Mouse (Mus musculus) testis, adult 2 months (tissue): ENCODE measurements at regions not wholly inside any gene's neighbourhood (a gene's known extent, or its start where the extent isn't known, plus 50 kb on each side); places are given as distances from the start of the nearest gene placed in this dataset.
A peak's percentile ranks its signal among the peaks of the same experiment; 100 is the strongest.
"Not testable (repeated sequence)": the region's sequence is repeated elsewhere in the genome, so short reads cannot be mapped to it uniquely, and the experiment has no call there.

Experiments
- H3K27ac ChIP-seq: fragments of 200-500 bp; 2 replicates; pipeline ENCODE4 v1.5.1; 2012; ENCODE audit warnings: low read depth, low read length; ENCODE audit not compliant: control insufficient read depth, insufficient read depth
- H3K27me3 ChIP-seq: fragments of 200-500 bp; 2 replicates; pipeline ENCODE4 v1.6.1; 2012; ENCODE audit warnings: mild to moderate bottlenecking, low read length, moderate library complexity; ENCODE audit not compliant: control insufficient read depth, insufficient read depth
- H3K36me3 ChIP-seq: fragments of 200-500 bp; 2 replicates; pipeline ENCODE4 v1.6.1; 2012; ENCODE audit warnings: mild to moderate bottlenecking, low read length; ENCODE audit not compliant: control insufficient read depth, insufficient read depth
- H3K4me1 ChIP-seq: fragments of 200-500 bp; 2 replicates; pipeline ENCODE4 v1.6.1; 2012; ENCODE audit warnings: low read length; ENCODE audit not compliant: control insufficient read depth, insufficient read depth
- H3K4me3 ChIP-seq: fragments of 200-500 bp; 2 replicates; pipeline ENCODE4 v1.5.1; 2012; ENCODE audit warnings: low read depth, mild to moderate bottlenecking, low read length, moderate library complexity, mixed read lengths; ENCODE audit not compliant: control insufficient read depth
- CTCF ChIP-seq: fragments of 200-500 bp; IDR thresholded peaks from 2 replicates; pipeline ENCODE4 v1.5.1; 2012; ENCODE audit warnings: low read depth, mild to moderate bottlenecking, inconsistent platforms, low read length, moderate library complexity; ENCODE audit not compliant: control insufficient read depth, insufficient read depth, insufficient replicate concordance
- POLR2A ChIP-seq: fragments of 200-500 bp; IDR thresholded peaks from 2 replicates; pipeline ENCODE4 v1.6.1; 2012; ENCODE audit warnings: low read depth, mild to moderate bottlenecking, inconsistent platforms, low read length, moderate library complexity; ENCODE audit not compliant: control insufficient read depth

DNA sequence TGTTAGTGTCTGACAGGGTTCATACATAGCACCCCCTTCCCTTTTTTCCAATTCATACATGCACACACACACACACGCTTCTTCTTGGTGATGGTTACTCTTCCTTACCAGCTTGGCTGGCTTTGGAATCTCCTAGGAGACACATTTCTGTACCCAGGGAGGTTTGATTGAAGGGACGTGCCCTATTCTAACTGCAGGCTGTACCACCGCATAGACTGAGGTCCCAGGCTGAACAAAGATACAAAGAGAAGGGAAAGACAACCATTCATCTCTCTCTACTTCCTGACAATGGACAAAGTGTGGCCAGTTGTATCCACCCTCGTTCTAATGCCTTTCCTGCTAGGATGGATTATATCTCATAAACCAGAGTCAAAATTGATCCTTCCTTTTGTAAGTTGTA is 100.0 kb downstream of the Raet1d start:
- not testable (repeated sequence) for H3K36me3 ChIP-seq, H3K4me3 ChIP-seq, H3K27ac ChIP-seq, H3K4me1 ChIP-seq, H3K27me3 ChIP-seq

DNA sequence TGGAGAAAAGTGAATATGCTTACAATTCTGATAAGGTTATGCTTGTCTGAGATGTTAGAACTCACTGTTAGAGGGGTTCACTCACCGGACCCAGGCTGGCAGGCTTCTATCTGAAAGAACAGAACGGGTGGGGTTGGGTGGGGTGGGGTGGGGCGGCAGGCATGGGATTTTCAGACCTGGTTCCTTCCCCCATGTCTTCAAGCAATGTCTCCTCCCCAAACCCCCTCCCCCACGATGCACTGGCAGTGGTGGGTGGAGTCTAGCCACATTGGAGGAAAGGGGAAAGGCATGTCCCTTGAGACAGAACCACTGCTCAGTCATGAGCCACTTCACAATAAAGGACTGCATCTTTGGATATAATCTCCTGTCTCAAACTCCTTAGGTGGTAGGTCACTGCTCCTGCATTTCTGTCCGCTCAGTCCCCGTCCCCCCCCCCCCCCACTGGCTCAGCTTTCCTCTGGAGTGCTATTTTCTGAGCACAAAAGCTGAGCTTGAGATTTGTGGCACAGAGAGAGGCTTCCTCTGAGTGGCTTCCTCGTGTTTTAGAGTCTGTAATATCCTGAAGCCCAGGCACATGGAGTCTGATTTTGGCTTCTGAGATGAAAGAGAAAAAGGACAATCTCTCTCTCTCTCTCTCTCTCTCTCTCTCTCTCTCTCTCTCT is 100.6 kb downstream of the Raet1d start:
- H3K27me3 ChIP-seq, H3K4me3 ChIP-seq, H3K36me3 ChIP-seq, H3K4me1 ChIP-seq, H3K27ac ChIP-seq: not testable (repeated sequence)

DNA sequence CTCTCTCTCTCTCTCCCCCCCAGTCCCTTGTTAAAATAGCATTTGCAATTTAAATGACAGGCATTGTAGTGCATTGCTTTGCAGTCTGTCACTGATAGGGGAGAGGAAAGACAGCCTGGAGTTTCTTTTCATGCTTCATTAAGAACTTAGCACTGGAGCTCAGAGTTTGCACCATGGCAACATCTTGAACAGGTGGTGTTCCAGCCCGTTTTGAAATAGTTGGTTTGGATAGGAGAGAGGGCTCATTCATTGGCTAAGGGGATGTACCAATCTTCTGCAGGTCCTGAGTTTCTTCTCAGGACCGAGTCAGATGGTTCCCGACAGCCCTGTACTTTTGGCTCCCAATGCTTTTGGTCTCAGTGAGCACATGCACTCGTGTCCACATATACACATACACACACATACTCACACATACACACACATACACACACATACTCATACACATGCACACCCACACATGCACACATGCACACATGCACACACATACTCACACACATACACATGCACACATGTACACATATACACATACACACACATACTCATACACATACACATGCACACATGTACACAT is 101.2 kb downstream of the Raet1d start:
- H3K27ac ChIP-seq, H3K4me3 ChIP-seq, H3K4me1 ChIP-seq, H3K27me3 ChIP-seq, H3K36me3 ChIP-seq: not testable (repeated sequence)

DNA sequence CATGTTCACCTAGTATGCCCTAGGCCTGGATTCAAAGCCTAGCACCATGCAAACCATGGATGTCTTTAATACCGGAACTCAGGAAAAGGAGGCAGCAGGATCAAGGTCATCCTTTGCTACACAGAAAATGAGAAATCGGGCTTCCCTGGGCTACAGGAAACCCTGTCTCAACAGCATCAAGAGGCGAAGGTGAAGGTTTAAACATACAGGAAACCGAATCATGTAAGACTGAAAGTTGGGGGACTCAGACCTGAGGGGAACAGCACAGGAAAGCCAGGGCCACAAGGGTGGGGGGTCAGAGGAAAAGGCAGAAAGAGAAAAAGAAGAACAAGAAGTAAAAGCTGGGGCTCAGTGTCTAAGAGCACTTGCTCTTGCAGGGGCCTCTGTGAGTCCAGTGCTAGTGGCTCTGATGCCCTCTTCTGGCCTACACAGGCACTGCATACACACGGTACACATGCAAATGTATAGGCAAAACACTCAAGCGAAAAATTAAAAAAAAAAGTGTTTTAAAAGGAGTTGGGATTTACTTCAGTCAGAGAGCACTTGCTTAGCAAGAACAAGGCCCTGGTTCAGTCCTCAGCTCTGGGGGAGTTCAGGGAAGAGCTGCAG is 111.5 kb downstream of the Raet1d start:
- not testable (repeated sequence) for H3K27ac ChIP-seq, H3K4me1 ChIP-seq, H3K4me3 ChIP-seq, H3K27me3 ChIP-seq, H3K36me3 ChIP-seq

DNA sequence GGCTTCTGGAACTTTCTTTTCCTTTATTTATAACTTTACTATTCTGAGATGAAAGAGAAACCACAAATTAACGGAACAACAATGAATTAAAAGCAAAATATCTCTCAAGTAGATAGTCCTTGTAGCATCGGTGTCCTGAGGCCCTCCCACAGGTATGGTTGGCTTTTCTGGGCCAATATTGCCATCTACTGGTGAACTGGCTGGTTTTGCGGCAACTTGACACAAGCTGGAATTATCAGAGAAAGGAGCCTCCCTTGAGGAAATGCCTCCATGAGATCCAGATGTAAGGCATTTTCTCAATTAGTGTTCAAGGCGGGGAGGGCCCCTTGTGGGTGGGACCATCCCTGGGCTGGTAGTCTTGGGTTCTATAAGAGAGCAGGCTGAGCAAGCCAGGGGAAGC is 119.5 kb downstream of the Raet1d start:
- H3K36me3 ChIP-seq, H3K4me3 ChIP-seq, H3K27ac ChIP-seq, H3K27me3 ChIP-seq, H3K4me1 ChIP-seq: not testable (repeated sequence)
- peak; percentile 27; the same call in 1 of the 2 replicates for TF ChIP-seq CTCF

DNA sequence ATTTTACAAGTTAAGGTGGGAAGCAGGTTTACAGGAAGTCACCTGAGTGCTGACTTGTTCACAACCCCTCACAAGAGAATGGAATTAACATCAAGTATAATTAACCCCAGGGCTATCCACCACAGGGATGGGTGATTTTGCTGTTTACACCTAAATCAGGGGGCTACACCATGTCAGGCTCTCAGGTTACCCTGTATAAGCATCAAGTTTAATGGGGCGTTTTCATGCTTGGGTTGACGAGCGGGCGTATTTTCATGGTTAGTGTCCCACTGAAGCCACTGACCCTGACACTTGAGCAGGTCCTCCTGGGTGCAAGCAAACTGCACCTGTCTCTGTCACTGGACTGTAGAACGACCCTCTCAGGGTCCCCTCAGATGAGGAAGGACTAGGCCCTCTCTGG is 126.7 kb downstream of the Raet1d start:
- not testable (repeated sequence) for H3K27me3 ChIP-seq, H3K27ac ChIP-seq, H3K36me3 ChIP-seq, H3K4me3 ChIP-seq, H3K4me1 ChIP-seq

DNA sequence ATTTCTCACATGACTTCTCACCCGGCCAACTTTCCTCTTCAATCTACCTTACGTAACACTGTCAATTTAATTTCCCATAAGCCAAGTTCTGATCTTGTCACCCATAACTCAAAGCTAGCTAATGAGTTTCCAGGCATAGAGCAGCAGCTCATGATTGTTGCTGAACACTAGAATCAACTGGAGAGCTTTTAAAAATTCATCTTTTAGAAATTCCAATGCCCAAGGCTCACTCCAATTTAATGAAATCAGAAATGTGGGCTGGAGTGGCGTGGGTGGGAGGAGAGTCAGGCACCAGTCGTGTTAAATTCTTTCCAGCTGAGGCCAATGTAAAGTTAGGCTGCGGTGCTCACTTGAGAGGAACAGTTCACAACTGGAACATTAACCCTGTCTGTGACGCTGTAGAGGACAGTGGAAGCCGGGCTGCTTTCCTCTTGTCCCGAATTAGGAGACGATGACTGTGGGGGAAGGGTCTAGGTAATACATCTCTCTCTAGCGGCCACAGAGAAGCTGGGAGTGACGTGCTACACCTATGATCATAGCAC is 131.5 kb downstream of the Raet1d start:
- not testable (repeated sequence) for H3K36me3 ChIP-seq, H3K27me3 ChIP-seq, H3K27ac ChIP-seq, H3K4me1 ChIP-seq, H3K4me3 ChIP-seq

DNA sequence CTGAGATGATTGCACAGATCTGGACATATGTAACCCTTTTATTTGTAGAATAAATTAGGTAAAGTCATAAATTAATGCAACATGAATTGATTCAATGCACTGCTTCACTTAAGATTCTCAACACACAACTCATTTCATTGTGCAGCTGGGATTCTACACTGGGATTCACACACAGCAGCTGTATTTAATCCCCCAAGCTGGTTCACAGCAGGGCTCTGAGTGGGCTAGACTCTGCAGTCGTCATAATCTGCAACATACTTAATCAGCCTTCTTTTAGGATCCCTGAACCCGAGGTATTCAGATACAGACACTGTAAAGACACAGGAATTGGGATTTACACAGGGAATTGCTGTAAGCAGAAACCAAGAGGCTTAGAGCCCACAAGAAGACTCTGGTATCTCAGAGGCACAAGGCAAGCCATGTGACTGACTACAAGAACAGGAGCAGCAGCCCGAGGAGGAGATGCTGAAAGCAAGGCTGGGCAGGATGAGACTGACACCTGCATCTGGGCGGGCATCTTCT is 135.7 kb downstream of the Raet1d start:
- no peaks in the 10 kb centered on the region for H3K27me3 ChIP-seq
- no peaks in the 10 kb centered on the region for H3K36me3 ChIP-seq
- TF ChIP-seq POLR2A (no peak), CTCF (no peak)
- no peak overlapping the region for H3K27ac ChIP-seq
- no peak overlapping the region for H3K4me3 ChIP-seq
- no peaks in the 10 kb centered on the region for H3K4me1 ChIP-seq
